Mouse (Mus musculus) hindbrain, embryonic 14.5 days (tissue): ENCODE results near the gene Ing1. TPM values are rescaled to one million over a fixed set of nuclear protein-coding genes. Genes with fewer than 3 reads are reported as not detected.

Experiments
- ATAC-seq: fragments of 200-750 bp; cut with Nextera tagmentation; 2 replicates; pipeline ENCODE4 v1.8.0; 2017; ENCODE audit warnings: moderate number of reproducible peaks, mild to moderate bottlenecking, moderate TSS enrichment, moderate library complexity; ENCODE audit not compliant: low FRiP score
- DNase-seq: peaks from one replicate; pipeline ENCODE4 v3.0.0-alpha.2; 2015; ENCODE audit warnings: low spot score
- H3K27ac ChIP-seq: fragments of 300-500 bp; sonication (generic); 2 replicates; pipeline ENCODE4 v1.5.1; 2014; ENCODE audit warnings: mild to moderate bottlenecking, moderate library complexity
- H3K27me3 ChIP-seq: fragments of 300-500 bp; sonication (generic); 2 replicates; pipeline ENCODE4 v1.6.1; 2014; ENCODE audit warnings: mild to moderate bottlenecking, low read length, mixed read lengths; ENCODE audit not compliant: control insufficient read depth, insufficient read depth
- H3K36me3 ChIP-seq: fragments of 300-500 bp; sonication (generic); replicated peaks from 2 replicates; pipeline ENCODE4 v1.6.1; 2014; ENCODE audit not compliant: control insufficient read depth, insufficient read depth
- H3K4me1 ChIP-seq: fragments of 300-500 bp; sonication (generic); replicated peaks from 2 replicates; pipeline ENCODE4 v1.6.1; 2014; ENCODE audit warnings: antibody characterized with exemption, low read length, mixed read lengths; ENCODE audit not compliant: control insufficient read depth, insufficient read depth
- H3K4me2 ChIP-seq: fragments of 300-500 bp; sonication (generic); replicated peaks from 2 replicates; pipeline ENCODE4 v1.6.1; 2014; ENCODE audit warnings: mild to moderate bottlenecking, moderate library complexity
- H3K4me3 ChIP-seq: fragments of 300-500 bp; sonication (generic); replicated peaks from 2 replicates; pipeline ENCODE4 v1.5.1; 2014; ENCODE audit warnings: mild to moderate bottlenecking, low read length
- H3K9ac ChIP-seq: fragments of 300-500 bp; sonication (generic); 2 replicates; pipeline ENCODE4 v1.6.1; 2014
- H3K9me3 ChIP-seq: fragments of 300-500 bp; sonication (generic); 2 replicates; pipeline ENCODE4 v1.6.1; 2016; ENCODE audit warnings: low read length; ENCODE audit not compliant: control insufficient read depth
- WGBS: fragments of 180-500 bp; shearing (Covaris S2); extraction: QIAGEN DNeasy Blood & Tissue Kit; methylation state at CpG from one replicate; pipeline ENCODE4 v1.1.7; 2014; 5-methylcytosine and 5-hydroxymethylcytosine counted together
- polyA plus RNA-seq: library from polyadenylated mRNA; unstranded; fragments of >200 nt; fragmentation: Nextera tagmentation; extraction: Ambion mirVana; gene quantifications from 2 replicates; pipeline ENCODE4 v1.2.1, GENCODE M21; 2014

The Ing1 gene
- polyA plus RNA-seq, 1 experiment from 2014 or later: 37.6 TPM

DNA sequence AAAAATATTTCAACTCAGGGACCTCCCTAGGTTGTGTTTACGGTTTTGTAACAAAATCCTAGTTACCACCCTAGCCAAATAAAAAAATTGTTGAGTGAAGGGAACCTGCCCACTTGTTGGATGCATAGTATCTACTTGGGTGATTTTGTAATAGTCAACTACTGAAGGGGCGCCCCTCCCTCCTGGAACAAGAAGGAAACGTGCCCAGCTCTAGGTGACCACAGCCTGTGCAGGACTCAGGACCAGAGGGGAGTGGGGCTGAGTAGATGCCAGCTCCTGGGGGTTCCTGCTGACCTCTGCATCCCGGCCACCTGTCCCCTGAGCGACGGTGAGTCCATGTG lies 37.3 kb upstream of the Ing1 start:
- H3K27ac ChIP-seq: no peak overlapping the region
- ATAC-seq (no peak), DNase-seq (no peak)
- no peaks in the 10 kb centered on the region for H3K9me3 ChIP-seq
- H3K4me3 ChIP-seq: no peak overlapping the region
- no peak overlapping the region for H3K4me2 ChIP-seq
- H3K9ac ChIP-seq: no peak overlapping the region
- peaks cover 75% of the 10 kb centered on the region for H3K36me3 ChIP-seq
- H3K4me1 ChIP-seq: no peaks in the 10 kb centered on the region
- no peaks in the 10 kb centered on the region for H3K27me3 ChIP-seq
- WGBS: 93% methylated on average over 6 of the region's 6 CpGs

DNA sequence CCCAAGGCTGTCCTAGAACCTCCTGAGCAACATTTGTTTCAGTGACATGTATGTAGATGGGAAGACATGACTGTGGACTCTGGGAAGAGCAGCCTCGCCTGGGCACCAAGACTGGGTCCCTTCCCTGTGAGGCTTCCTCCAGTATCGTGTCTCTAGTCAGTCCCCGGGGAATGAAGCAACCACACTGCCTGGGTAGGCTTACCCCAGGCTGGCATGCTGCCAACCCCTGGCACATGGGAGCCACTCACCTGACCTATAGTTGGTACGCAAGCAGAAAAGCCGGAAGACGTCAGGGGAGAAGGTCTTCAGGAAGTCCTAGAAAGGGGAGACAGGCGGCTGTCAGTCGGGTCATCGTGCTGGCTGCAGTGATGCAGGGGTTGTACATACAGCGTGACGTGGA lies 36.7 kb upstream of the Ing1 start:
- no peaks in the 10 kb centered on the region for H3K9me3 ChIP-seq
- no peak for DNase-seq
- no peak overlapping the region for H3K27ac ChIP-seq
- H3K36me3 ChIP-seq: peaks cover 69% of the 10 kb centered on the region
- H3K9ac ChIP-seq: no peak overlapping the region
- H3K4me3 ChIP-seq: no peak overlapping the region
- H3K4me2 ChIP-seq: no peak overlapping the region
- no peaks in the 10 kb centered on the region for H3K4me1 ChIP-seq
- ATAC-seq: no peak
- no peaks in the 10 kb centered on the region for H3K27me3 ChIP-seq
- 90% methylated on average over 11 of the region's 11 CpGs for WGBS

DNA sequence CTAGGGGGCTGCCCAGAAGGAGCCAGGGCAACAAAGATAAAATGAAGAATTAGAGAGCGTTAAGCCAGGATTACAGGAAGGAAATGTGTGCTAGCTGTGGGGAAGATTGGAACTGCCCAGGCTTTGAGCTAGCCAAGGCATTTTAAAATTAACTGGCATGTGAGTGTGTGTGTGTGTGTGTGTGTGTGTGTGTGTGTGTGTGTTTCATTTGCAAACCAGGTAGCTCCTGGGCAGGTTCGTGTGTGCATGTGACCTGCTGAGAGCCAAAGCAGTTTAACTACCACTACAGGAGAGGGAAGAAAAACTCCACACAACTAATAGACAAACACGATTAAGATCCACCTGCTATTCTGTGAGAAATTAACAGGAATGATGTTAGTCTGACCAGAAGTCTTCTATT lies 32.0 kb upstream of the Ing1 start:
- Histone ChIP-seq H3K4me1 (no peaks in the 10 kb centered on the region), H3K9ac (no peak overlapping the region), H3K4me3 (no peak overlapping the region), H3K9me3 (no peaks in the 10 kb centered on the region), H3K4me2 (no peak overlapping the region), H3K36me3 (peaks cover 29% of the 10 kb centered on the region), H3K27ac (no peak overlapping the region), H3K27me3 (no peaks in the 10 kb centered on the region)
- DNase-seq (no peak), ATAC-seq (no peak)
- WGBS: 86% methylated on average over 3 of the region's 3 CpGs

DNA sequence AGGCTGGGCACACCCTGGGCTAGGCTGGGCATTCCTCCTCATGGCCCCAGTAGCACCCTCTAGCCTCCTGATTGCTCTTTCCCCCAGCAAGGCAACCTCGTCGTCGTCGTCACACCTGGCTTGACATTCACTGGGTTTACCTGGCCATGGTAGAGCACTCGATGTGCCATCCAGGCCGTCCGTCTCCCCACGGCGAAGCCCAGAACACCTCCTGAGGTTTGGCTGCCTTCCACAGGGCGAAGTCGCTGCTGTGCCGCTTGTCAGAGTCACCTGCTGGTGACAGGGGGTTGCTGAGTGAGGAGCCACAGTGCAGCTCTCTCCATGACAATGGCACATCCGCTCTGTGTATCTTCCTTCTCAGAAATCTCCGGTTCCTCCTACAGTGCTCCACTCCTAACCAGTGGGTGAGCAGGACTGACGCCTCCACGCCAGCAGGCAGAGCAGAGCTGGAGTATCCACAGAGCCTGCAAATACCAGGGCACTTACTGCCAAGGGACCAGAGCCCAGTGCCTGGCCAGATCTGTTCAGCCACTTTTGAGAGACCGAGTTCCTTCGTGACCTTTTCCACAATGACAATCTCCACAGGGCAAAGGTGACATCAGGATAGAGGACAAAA lies 25.1 kb upstream of the Ing1 start:
- Histone ChIP-seq H3K27ac (no peak overlapping the region), H3K9ac (no peak overlapping the region), H3K4me1 (no peaks in the 10 kb centered on the region), H3K36me3 (peaks cover 34% of the 10 kb centered on the region), H3K9me3 (no peaks in the 10 kb centered on the region), H3K4me2 (no peak overlapping the region), H3K27me3 (no peaks in the 10 kb centered on the region), H3K4me3 (no peak overlapping the region)
- ATAC-seq (no peak), DNase-seq (no peak)
- WGBS: 73% methylated on average over 18 of the region's 18 CpGs

DNA sequence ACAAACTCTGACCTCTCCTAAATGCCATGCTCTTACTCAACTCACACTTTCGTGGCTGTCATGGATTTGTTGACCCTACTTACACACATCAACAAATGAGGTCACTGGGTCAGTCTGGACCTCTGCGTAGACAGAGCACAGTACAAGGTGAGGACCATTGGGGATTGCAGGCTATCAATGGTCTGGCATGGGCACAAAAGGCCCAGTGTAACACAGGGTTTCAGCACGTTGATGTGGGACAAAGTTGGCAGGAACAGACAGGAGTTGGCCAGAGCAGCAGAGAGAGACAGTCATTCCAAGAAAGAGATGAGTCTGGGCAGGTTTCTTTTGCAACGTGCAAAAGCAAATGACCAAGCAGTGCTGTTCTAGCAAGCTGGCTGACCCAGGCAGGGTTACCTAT lies 24.5 kb upstream of the Ing1 start:
- no peak for ATAC-seq
- Histone ChIP-seq H3K9ac (no peak overlapping the region), H3K36me3 (peaks cover 37% of the 10 kb centered on the region), H3K9me3 (no peaks in the 10 kb centered on the region), H3K4me1 (no peaks in the 10 kb centered on the region), H3K27me3 (no peaks in the 10 kb centered on the region), H3K27ac (no peak overlapping the region), H3K4me3 (no peak overlapping the region), H3K4me2 (no peak overlapping the region)
- 53% methylated on average over 4 of the region's 4 CpGs for WGBS
- no peak for DNase-seq

DNA sequence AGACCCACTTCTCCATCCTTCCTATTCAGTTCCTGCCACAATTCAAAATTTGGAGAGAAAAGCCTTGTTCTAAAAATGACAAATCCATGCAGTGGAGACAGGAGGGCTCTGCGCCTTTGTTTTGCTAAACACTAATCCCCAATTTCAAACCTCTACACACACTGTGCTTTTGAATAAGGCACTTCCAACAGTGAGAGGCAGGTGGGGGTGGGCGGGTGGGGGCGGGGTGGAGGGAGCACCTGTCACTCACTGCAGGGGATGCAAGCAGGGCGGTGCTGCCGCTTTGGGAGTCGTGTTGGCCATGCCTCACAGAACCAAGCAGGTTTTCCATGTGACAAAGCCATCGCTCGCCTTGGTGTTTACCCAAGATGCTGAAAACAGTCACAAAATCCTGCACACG lies 20.9 kb upstream of the Ing1 start:
- Histone ChIP-seq H3K27ac (no peak overlapping the region), H3K4me3 (no peak overlapping the region), H3K4me2 (no peak overlapping the region), H3K36me3 (peaks cover 43% of the 10 kb centered on the region), H3K9ac (no peak overlapping the region), H3K9me3 (no peaks in the 10 kb centered on the region), H3K4me1 (no peaks in the 10 kb centered on the region), H3K27me3 (no peaks in the 10 kb centered on the region)
- DNase-seq: no peak
- no peak for ATAC-seq
- 28% methylated on average over 9 of the region's 9 CpGs for WGBS

DNA sequence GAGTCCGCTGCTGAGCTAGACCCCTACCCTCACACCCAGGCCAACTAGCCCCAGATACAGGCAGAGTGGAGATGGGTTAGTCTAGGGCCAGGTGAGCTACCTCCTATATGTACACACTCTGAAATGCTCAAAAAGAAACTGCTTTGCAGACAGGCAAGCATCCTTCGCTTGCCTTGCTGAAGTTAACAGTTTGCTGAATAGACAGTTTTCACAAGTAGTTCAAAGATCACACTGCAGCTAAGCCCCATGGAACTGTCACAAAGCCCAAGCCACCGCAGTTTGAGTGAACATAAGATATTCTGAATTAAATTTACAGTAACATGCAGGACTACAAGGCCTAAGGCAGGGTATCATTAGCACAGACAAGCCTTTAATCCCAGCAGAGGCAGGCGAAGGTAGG lies 16.3 kb upstream of the Ing1 start:
- H3K36me3 ChIP-seq: peaks cover 55% of the 10 kb centered on the region
- no peak for DNase-seq
- no peak overlapping the region for H3K4me2 ChIP-seq
- no peak overlapping the region for H3K27ac ChIP-seq
- H3K4me1 ChIP-seq: no peaks in the 10 kb centered on the region
- no peaks in the 10 kb centered on the region for H3K9me3 ChIP-seq
- H3K9ac ChIP-seq: no peak overlapping the region
- H3K4me3 ChIP-seq: no peak overlapping the region
- 94% methylated on average over 4 of the region's 4 CpGs for WGBS
- ATAC-seq: no peak
- no peaks in the 10 kb centered on the region for H3K27me3 ChIP-seq

DNA sequence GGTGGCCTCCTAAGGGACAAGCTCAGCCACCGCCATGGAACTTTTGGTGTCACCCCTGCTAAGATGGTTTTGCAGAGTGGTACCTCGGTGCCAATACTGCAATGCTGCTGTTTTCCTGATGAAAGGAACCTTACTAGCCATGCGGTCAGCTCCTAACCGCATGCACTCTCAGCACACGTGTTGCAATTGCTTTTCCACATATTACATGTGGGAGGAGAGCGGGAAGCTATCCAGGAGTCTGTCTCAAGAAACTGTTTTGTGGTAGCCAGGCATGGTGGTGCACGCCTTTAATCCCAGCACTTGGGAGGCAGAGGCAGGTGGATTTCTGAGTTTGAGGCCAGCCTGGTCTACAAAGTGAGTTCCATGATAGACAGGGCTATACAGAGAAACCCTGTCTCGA lies 15.2 kb upstream of the Ing1 start:
- Histone ChIP-seq H3K9me3 (no peaks in the 10 kb centered on the region), H3K4me3 (no peak overlapping the region), H3K27me3 (no peaks in the 10 kb centered on the region), H3K4me1 (no peaks in the 10 kb centered on the region), H3K27ac (no peak overlapping the region), H3K36me3 (peaks cover 59% of the 10 kb centered on the region), H3K9ac (no peak overlapping the region), H3K4me2 (no peak overlapping the region)
- DNase-seq: no peak
- 98% methylated on average over 8 of the region's 8 CpGs for whole genome bisulfite sequencing
- ATAC-seq: no peak

DNA sequence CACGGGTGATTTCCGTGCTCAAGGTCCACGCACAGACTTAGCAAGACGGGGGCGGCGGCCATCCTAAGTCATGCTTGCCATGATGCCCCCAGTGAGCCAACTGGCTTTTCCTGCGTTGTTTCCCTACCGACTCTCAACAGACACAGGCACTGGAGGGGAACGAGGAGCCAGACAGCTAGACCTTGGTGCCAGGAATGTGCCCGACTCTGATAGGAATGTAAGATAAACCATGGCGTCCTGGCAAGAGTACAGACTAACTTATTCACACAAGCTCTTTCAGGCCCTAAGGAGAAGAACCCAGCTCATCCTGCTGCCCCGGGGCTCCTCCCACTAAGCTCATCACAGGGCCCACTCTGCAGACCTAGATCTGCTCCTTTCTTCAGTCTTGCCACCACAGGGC lies 13.3 kb upstream of the Ing1 start:
- Histone ChIP-seq H3K27me3 (no peaks in the 10 kb centered on the region), H3K4me2 (no peak overlapping the region), H3K4me3 (no peak overlapping the region), H3K4me1 (no peaks in the 10 kb centered on the region), H3K27ac (no peak overlapping the region), H3K9me3 (no peaks in the 10 kb centered on the region), H3K9ac (no peak overlapping the region), H3K36me3 (peaks cover 58% of the 10 kb centered on the region)
- ATAC-seq (no peak), DNase-seq (no peak)
- 97% methylated on average over 12 of the region's 12 CpGs for WGBS

DNA sequence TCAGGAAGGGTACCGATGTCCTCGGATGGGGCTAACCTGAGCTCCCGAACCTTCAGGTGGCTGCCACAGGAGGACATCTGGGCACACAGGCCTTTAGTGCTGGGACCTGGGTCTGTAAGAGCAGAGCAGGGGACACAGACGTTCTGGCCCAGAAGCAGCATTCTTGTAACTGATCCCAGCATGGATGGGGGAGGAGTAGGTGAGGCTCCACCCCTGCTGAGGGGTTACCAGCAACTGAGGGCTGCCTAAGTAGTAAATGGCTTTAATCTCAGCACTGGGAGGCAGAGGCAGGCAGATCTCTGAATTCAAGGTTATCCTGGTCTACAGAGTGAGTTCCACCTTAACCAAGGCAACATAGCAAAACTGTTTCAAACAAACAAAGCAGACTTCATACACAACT lies 12.5 kb upstream of the Ing1 start:
- peaks cover 57% of the 10 kb centered on the region for H3K36me3 ChIP-seq
- DNase-seq: no peak

More for the DNA sequence above, 12.5 kb upstream of the Ing1 start:
- Histone ChIP-seq H3K4me2 (no peak overlapping the region), H3K27ac (no peak overlapping the region), H3K4me3 (no peak overlapping the region), H3K4me1 (no peaks in the 10 kb centered on the region), H3K27me3 (no peaks in the 10 kb centered on the region), H3K9ac (no peak overlapping the region), H3K9me3 (no peaks in the 10 kb centered on the region)
- no peak for ATAC-seq
- WGBS: 88% methylated on average over 4 of the region's 4 CpGs
